Mouse (Mus musculus): ENCODE measurements around the gene Cacnb2. TPM values are rescaled to one million over a fixed set of nuclear protein-coding genes. Genes with fewer than 3 reads are reported as not detected.
"Not testable (repeated sequence)": the region's sequence is repeated elsewhere in the genome, so short reads cannot be mapped to it uniquely, and the experiment has no call there.

Cacnb2 gene
- total RNA-seq, 2 experiments from 2014 or later, result 46.4 to 49.2 TPM

- no peak for DNase-seq
These were observed 53.8 kb downstream of the Cacnb2 start for GRCm38 (mm10) chr2:14656673-14657072.

GRCm38 (mm10) chr2:14657205-14657844, 54.4 kb downstream of the Cacnb2 start:
- DNase-seq, result no peak

DNA sequence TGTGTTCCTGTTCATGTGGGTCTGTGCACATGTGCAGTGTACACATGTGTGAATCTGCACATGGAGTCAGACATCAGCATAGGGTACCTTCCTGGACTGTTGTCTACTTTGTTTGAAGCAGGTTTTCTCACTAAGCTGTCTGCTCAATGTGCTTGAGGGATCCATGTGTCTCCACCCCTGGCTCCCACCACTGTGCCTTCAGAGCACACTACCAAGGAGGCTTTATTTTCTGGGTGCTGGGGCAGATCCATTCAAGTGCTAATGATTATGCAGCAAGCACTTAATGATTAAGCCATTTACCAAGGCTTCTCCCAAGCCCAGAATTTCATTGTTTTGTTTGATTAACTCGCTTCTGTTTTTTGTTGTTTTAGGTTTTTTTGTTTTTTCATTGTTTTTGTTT, 62.3 kb downstream of the Cacnb2 start:
- no peak for DNase-seq

DNA sequence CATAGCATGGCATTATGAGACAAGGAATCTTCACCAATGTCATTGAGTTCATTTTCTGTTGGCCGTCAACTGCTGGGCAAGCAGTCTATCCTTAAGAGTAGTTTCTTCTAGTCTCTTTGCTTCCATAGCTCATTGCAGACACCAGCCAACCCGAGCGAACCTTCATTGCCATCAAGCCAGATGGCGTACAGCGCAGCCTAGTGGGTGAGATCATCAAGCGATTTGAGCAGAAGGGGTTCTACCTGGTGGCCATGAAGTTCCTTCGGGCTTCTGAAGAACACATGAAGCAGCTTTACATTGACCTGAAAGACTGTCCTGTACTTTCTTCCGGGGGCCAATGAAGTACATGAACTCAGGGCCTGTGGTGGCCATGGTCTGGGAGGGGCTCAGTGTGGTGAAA, 69.2 kb downstream of the Cacnb2 start:
- no peak for DNase-seq

DNA sequence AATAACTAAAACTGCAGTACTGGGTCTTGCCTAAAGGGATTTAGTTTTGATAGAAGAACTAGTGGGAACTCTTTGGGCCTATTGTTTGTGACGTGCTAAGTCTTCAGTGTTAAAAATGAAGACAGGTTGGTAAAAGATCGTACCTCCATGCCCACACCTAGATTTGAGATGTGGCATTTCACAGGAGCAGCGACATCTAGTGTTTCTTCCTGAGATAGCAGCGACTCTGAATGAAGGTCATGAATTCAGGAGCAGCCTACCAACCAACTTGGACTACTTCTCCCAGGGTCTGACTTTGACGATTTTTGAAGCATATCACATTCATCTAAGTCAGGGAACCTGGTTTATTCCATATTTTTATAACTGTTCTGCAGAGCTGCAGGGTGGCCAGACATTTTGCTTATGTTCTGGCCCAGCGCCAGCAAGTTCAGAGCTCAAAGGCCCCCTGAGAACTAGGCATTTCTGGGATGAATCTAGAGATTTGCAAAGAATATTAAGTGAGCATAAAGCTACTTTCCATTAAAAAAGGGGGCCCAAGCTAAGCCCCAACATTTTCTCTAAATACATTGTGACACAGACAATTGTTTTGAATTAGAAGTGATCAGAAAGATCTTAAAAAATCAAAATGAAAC, 74.1 kb downstream of the Cacnb2 start:
- peak; percentile 35 to 56 for DNase-seq

DNA sequence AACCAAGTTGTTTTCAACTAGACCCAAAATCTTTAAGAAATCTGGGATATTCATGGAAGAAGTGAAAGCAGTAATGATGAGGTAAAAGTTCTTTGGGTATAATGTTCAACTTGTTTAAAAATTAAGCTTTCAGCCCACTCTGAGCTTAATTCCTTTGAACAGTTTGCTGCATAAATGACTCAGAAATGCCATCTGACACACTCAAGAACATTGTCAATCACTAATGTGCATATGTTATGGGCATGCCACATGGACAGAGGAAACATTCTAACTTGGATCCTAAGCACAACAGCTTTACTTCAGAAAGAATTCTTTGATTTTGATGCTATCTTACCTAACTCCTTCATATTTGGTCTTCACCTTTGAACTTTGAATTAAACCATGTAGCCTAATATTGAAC, 81.3 kb downstream of the Cacnb2 start:
- no peak for DNase-seq

DNA sequence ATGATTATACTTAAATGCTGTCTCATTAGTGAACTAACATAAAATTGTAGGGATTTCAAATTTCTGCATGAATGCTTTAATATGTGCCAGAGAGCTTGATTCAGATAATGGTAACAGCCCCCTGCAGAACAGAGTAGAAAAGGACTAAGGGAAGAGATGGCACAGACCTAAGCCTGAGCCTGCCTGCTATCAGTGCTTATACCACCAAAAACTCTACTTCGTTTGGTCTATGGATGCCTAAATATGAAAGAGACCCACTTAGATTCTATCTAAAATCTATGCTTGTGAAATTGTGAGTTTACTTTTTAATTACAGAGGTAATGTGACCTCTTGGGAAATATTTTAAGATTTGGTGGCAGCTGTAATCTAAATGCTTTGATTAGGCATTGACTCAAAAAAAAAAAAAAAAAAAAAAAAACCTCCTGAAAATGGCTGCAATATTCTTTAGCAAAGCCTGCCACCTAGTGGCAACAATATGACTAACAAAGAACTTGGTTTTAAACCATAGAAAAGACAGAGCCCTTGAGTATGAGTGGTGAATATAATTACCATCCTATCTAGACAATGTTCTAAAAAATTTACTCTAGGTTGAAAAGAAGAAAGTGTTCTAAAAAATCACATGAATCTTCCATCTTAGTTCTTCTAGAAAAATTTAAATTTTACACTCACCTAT, 100.2 kb downstream of the Cacnb2 start:
- peak in 1 of 2 experiments; percentile 42 for DNase-seq

- no peak for DNase-seq
These were observed 100.8 kb downstream of the Cacnb2 start for GRCm38 (mm10) chr2:14703676-14704075.

DNA sequence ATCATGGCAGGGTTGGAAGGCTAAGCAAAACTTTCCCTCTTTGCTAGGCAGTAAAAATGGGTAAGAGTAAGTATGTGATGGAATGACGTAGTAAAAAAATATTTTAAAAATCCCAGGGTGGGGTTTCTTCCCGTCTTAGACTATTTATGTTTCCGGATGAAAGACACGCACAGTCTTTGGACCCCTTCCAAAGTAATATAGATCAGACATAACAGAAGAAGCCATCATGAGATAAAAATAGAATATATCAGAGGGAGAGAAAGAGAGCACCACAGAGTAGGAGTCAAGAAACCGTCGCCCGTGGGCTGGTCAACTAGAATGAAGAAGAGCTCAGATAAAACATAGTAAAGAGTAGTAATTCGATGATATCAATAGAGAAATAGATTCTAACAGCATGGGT, 107.4 kb downstream of the Cacnb2 start:
- DNase-seq, result no peak

DNA sequence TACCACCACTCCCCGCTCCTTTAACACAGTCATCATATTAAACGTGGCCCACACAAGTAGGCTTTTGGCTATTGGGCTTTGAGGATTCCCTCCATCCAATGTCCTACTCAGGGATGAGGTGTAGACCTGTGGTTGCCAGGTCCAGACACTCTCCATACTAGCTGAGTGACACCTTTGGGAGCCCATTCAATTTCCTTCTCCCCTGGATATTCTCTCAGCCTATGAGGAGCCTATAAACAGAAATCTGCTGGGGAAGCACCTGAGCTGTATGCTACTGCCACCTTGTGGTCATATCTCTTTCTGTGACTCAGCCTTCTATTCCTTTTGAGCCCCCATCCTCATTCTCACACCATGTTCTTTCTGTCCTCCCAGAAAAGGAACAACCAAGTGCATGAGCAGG, 108.9 kb downstream of the Cacnb2 start:
- DNase-seq, result no peak

DNA sequence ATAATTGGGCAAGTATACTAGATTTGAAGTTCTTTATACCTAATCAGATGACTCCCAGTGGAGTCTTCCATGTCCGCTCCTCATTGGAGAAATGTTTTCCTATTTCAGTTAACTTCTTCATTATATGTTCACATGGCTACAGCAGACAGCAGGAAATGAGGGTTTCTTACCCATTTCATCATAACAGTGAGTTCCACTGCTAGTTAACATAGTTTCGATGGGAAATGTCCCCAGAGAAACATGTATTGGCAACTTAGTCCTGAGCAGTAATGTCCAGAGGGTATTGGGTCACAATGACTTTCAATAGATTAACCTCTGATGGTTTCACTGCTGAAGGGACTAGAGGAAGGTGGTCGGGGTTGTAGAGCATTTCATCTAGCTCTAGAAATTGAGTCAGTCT, 110.2 kb downstream of the Cacnb2 start:
- DNase-seq, result no peak

- no peak for DNase-seq
These were observed 113.8 kb downstream of the Cacnb2 start for GRCm38 (mm10) chr2:14716666-14717065.

DNA sequence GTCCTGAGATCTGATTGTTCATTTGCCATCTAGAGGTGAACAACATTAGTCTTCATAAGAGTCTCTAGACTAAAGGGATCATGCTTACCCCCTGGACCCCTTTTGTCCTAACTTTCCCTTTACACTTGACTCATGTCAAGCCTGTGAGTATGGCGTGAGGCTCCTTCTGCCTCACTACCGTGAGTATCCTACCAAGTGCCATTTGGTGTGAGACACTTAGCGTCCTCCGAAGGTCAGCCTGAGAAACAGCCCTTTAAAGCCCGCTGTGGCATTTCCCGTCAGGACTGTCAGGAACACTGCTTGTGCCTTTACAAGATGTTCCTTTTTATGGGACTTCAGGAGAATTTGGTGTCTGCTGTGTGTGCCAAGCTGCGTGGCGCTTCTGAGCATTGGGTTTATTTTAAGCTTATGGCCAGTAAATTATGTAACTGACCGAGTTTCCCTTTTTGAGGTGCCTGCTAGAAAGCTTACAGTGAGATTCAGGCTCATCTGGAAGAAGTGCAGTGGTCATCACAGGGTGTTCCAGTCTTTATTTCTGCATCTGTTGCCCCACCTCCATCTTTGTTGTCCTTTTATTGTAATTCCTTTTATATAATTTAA, 116.3 kb downstream of the Cacnb2 start:
- no peak for DNase-seq

DNA sequence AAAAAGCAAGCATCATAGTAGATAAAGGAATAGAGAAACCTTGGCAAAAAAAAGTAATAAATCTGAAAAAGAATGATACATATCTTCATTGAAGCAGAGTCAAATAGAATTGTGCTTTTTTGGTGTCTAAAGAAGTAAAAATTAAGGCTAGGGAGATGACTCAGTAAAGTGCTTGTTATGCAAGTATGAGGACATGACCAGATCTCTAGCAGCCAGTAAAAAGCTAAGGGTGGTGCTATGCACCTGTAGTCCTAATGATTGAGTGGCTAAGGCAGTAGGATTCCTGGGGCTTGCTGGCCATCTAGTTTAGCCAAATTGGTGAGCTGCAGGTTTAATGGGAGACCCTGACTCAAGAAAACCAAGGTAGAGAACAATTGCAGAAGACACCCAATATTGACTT, 122.5 kb downstream of the Cacnb2 start:
- DNase-seq, result no peak

DNA sequence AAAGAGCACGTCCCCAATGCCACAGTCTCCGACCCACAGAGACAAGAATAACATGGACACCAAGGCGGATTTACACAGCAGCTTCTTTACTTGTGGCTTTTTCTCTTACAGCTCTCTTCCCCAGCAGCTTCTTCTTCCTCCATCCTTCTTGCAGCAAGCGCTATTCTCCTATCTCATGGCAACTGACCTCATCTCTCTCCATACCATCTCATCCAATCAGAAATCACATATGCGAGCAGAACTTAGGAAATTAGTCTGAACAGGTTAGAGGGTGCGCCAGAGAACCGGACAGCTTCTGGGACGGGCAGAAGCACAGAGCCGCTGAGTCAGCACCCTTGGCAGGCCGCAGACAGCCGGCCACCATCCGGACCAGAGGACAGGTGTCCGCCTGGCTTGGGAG, 123.7 kb downstream of the Cacnb2 start:
- not testable (repeated sequence) for DNase-seq

DNA sequence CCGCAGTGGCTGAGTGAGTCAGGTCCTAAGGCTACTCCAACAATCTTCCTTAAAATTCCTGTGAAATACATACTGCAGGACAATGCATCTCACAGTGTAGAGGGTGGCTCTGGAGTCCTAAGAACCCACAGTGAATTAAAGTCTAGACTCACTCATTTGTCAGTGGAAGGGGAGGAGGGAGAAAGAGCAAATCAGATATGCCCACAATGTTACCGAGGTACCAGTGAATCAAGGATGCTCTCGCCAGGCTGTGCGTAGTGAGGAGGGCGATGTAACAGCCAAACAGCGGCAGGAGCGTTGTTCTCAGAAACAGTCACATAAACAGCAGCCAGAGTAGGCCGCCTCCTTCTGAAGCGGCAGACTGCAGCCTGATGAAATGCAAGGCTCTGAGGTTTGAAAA, 136.0 kb downstream of the Cacnb2 start:
- DNase-seq, result peak; percentile 30

- no peak for DNase-seq
These were observed 136.6 kb downstream of the Cacnb2 start for GRCm38 (mm10) chr2:14739510-14739909.

GRCm38 (mm10) chr2:14740359-14740758, 137.5 kb downstream of the Cacnb2 start:
- peak; percentile 21 to 28 for DNase-seq

DNA sequence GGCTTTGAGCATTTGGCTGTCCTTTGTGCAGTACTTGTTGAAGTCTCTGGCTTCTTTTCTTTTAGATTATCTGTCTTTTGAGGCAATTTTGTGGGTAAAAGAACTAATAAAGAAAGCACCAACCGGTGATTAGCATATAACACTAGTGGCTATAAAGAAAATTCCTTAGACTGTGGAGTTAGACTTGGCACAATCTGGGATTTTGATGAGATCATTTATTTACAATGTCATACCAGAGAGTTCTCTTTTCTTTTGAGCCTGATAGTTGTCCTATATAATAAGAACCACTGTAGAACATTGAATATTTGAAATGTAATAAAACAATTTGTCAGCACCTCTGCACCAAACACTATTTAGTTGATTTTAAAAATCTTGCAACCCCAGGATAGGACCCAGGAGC, 141.9 kb downstream of the Cacnb2 start:
- no peak for DNase-seq

- no peak for DNase-seq
These were observed 160.0 kb downstream of the Cacnb2 start for GRCm38 (mm10) chr2:14762846-14763245.

GRCm38 (mm10) chr2:14763931-14764330, 161.0 kb downstream of the Cacnb2 start:
- DNase-seq, result no peak

DNA sequence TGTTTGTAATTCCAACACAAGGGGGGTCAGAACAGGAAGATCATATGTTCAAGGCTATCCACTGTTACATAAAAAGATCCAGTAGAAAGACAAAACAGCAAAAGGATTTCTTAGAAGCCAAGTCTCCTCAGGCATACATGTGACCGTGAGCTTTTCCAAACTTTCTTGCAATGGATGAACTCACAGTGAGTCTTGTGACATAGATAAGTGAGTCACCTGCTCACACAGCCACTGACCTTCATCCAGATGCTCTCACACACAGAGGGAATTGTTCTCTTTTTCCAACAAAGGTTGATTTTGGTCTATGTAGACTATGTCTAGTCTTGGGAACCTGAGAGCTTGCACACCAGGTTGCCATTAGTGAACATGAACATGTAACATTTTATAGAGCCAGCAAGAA, 166.6 kb downstream of the Cacnb2 start:
- DNase-seq, result peak; percentile 20 to 25

DNA sequence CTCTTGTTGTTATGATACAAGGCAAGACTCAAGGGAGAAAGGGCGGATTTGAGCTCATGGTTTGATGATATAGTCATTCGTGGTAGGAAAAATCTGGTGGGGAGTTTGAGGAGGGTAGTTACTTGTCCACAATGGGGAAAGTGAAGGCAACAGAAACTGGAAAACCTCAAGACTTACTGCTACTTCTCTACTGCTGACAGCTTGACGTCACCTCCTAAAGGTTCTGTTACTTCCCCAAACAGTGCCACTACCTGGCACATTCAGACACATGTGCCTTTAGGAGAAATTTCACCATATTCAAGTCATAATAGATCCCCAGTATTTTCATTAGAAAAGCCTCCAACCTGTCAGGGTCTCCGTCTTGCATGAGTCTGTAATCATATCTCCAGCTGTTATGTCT, 167.7 kb downstream of the Cacnb2 start:
- DNase-seq, result no peak

Measured in adrenal gland, postnatal 36 days (tissue).